Mouse (Mus musculus) cortical plate, adult 2 months (tissue): ENCODE measurements around the gene Flna.

Source experiments
- CTCF ChIP-seq: fragments of 200-500 bp; IDR thresholded peaks from 2 replicates; pipeline ENCODE4 v1.5.1; 2011; ENCODE audit warnings: mild to moderate bottlenecking, control low read depth, low read length; ENCODE audit not compliant: insufficient read depth; ENCODE audit errors: extremely low read depth
- POLR2A ChIP-seq: fragments of 200-500 bp; IDR thresholded peaks from 2 replicates; pipeline ENCODE4 v1.6.1; 2011; ENCODE audit warnings: mild to moderate bottlenecking, low read length, control low read depth; ENCODE audit not compliant: insufficient read depth; ENCODE audit errors: extremely low read depth

GRCm38 (mm10) chrX:74243807-74244206 is 5.8 kb downstream of the Flna start:
- TF ChIP-seq CTCF (no peak), POLR2A (no peak)
